Mouse (Mus musculus) hindbrain, embryonic 16.5 days (tissue): ENCODE data around the gene St8sia4. TPM values are rescaled to one million over a fixed set of nuclear protein-coding genes. Genes with fewer than 3 reads are reported as not detected.

Experiments
- ATAC-seq: fragments of 200-750 bp; cut with Nextera tagmentation; 2 replicates; pipeline ENCODE4 v1.8.0; 2017; ENCODE audit warnings: moderate TSS enrichment, moderate library complexity
- H3K27ac ChIP-seq: fragments of 300-500 bp; sonication (generic); 2 replicates; pipeline ENCODE4 v1.5.1; 2014; ENCODE audit warnings: low read depth, mild to moderate bottlenecking, control low read depth, low read length, moderate library complexity
- H3K27me3 ChIP-seq: fragments of 300-500 bp; sonication (generic); replicated peaks from 2 replicates; pipeline ENCODE4 v1.6.1; 2014; ENCODE audit warnings: low read length; ENCODE audit not compliant: control insufficient read depth, insufficient read depth
- H3K36me3 ChIP-seq: fragments of 300-500 bp; sonication (generic); 2 replicates; pipeline ENCODE4 v1.6.1; 2014; ENCODE audit warnings: mild to moderate bottlenecking, low read length, moderate library complexity, mixed read lengths; ENCODE audit not compliant: control insufficient read depth, insufficient read depth
- H3K4me1 ChIP-seq: fragments of 300-500 bp; sonication (generic); 2 replicates; pipeline ENCODE4 v1.6.1; 2014; ENCODE audit warnings: low read depth, low read length; ENCODE audit not compliant: control insufficient read depth, insufficient read depth
- H3K4me2 ChIP-seq: fragments of 300-500 bp; sonication (generic); 2 replicates; pipeline ENCODE4 v1.6.1; 2014; ENCODE audit warnings: mild to moderate bottlenecking, low read length, control low read depth, moderate library complexity
- H3K4me3 ChIP-seq: fragments of 300-500 bp; sonication (generic); 2 replicates; pipeline ENCODE4 v1.5.1; 2014; ENCODE audit warnings: mild to moderate bottlenecking, low read length, control low read depth, moderate library complexity
- H3K9ac ChIP-seq: fragments of 300-500 bp; sonication (generic); 2 replicates; pipeline ENCODE4 v1.6.1; 2014; ENCODE audit warnings: low read depth, mild to moderate bottlenecking, control low read depth, low read length, moderate library complexity
- H3K9me3 ChIP-seq: fragments of 300-500 bp; sonication (generic); 2 replicates; pipeline ENCODE4 v1.6.1; 2014; ENCODE audit warnings: mild to moderate bottlenecking, low read length, moderate library complexity; ENCODE audit not compliant: control insufficient read depth
- WGBS: fragments of 180-500 bp; shearing (Covaris S2); extraction: QIAGEN DNeasy Blood & Tissue Kit; methylation state at CpG from one replicate; pipeline ENCODE4 v1.1.7; 2014; 5-methylcytosine and 5-hydroxymethylcytosine counted together
- polyA plus RNA-seq: library from polyadenylated mRNA; unstranded; fragments of >200 nt; fragmentation: Nextera tagmentation; extraction: Ambion mirVana; gene quantifications from 2 replicates; pipeline ENCODE4 v1.2.1, GENCODE M21; 2015

Gene St8sia4
- polyA plus RNA-seq, 1 experiment from 2014 or later, result 28.5 TPM

- H3K4me2 ChIP-seq, result no peak overlapping the region
- no peaks in the 10 kb centered on the region for H3K27me3 ChIP-seq
- H3K4me3 ChIP-seq, result no peak overlapping the region
- H3K36me3 ChIP-seq, result no peaks in the 10 kb centered on the region
- no peak for ATAC-seq
- no peaks in the 10 kb centered on the region for H3K9me3 ChIP-seq
- H3K4me1 ChIP-seq, result no peaks in the 10 kb centered on the region
- no peak overlapping the region for H3K27ac ChIP-seq
- 73% methylated on average over 2 of the region's 2 CpGs for WGBS
- no peak overlapping the region for H3K9ac ChIP-seq
Observed at GRCm38 (mm10) chr1:95610017-95610416, 57.4 kb downstream of the St8sia4 start.

DNA sequence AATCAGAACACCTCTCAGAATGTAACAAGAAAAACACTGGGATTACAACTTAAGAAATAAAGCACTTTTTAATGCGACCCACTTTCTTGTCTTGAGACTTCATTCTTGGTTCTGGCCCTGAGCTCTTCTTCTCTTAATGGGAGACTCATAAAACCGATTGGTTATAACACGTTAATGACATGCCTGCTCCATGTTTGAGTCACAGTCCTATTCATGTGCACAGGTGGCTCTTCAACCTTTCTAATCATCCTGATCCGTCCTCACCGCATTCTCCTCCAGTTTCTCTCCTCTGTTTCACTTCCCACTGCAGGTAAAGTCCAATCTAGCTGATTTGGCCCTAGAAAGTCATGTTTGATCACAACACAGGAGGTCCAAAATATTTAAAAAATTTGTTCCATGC lies 58.3 kb downstream of the St8sia4 start:
- no peaks in the 10 kb centered on the region for H3K4me1 ChIP-seq
- no peak overlapping the region for H3K27ac ChIP-seq
- H3K4me2 ChIP-seq, result no peak overlapping the region
- no peak for ATAC-seq
- no peak overlapping the region for H3K4me3 ChIP-seq
- 92% methylated on average over 5 of the region's 5 CpGs for WGBS
- H3K9ac ChIP-seq, result no peak overlapping the region
- H3K9me3 ChIP-seq, result no peaks in the 10 kb centered on the region
- no peaks in the 10 kb centered on the region for H3K36me3 ChIP-seq
- no peaks in the 10 kb centered on the region for H3K27me3 ChIP-seq

DNA sequence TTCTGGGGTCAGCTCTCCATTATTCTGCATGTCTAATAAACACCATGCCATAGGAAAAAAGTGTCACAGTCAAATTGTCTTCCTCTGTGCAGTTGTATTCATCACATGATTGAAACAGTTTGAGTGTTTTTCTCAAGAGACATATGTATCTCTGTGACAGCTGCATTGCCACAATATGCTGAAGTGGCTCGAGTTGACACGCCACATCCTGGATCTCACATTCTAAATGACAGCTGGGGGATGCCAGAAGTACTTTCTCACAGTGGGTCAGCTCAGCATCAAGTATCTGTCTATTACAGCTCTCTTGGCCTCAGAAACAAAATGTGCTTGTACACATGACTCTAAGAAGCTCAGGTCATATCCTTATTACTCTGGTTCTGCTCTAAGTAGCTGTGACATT lies 61.9 kb downstream of the St8sia4 start:
- Histone ChIP-seq H3K4me2 (no peak overlapping the region), H3K9me3 (no peaks in the 10 kb centered on the region), H3K27ac (no peak overlapping the region), H3K4me3 (no peak overlapping the region), H3K4me1 (no peaks in the 10 kb centered on the region), H3K27me3 (no peaks in the 10 kb centered on the region), H3K9ac (no peak overlapping the region), H3K36me3 (no peaks in the 10 kb centered on the region)
- 70% methylated on average over 2 of the region's 2 CpGs for WGBS
- no peak for ATAC-seq

- 91% methylated on average over 1 of the region's 1 CpGs for WGBS
- H3K36me3 ChIP-seq, result no peaks in the 10 kb centered on the region
- no peak overlapping the region for H3K4me2 ChIP-seq
- no peak for ATAC-seq
- no peak overlapping the region for H3K4me3 ChIP-seq
- H3K27me3 ChIP-seq, result no peaks in the 10 kb centered on the region
- H3K27ac ChIP-seq, result no peak overlapping the region
- H3K4me1 ChIP-seq, result no peaks in the 10 kb centered on the region
- H3K9me3 ChIP-seq, result no peaks in the 10 kb centered on the region
- H3K9ac ChIP-seq, result no peak overlapping the region
Observed at GRCm38 (mm10) chr1:95598108-95598507, 69.3 kb downstream of the St8sia4 start.

DNA sequence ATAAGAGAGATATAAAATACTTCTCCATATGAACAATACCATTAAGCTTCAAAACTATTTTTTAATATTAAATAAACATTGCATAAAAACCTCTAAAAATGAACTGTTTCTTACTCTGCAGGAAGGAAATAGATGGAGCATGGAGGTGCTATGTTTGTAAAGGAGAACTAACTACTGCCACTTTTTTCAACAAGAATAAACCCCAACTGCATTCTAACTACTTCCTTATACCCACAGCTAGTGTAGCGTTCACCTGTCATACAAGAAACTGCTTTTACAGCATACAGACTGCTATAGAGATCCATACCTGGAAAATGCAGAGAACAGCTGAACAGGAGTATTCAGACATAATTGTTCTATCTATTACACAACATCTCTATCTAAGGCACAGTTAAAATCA lies 70.5 kb downstream of the St8sia4 start:
- no peak overlapping the region for H3K9ac ChIP-seq
- no peak for ATAC-seq
- no peaks in the 10 kb centered on the region for H3K27me3 ChIP-seq
- H3K36me3 ChIP-seq, result no peaks in the 10 kb centered on the region
- no peak overlapping the region for H3K27ac ChIP-seq
- H3K4me1 ChIP-seq, result no peaks in the 10 kb centered on the region
- WGBS, result 97% methylated on average over 1 of the region's 1 CpGs
- H3K4me3 ChIP-seq, result no peak overlapping the region
- H3K4me2 ChIP-seq, result no peak overlapping the region
- no peaks in the 10 kb centered on the region for H3K9me3 ChIP-seq

GRCm38 (mm10) chr1:95591101-95591500 lies 76.3 kb downstream of the St8sia4 start:
- Histone ChIP-seq H3K9ac (no peak overlapping the region), H3K36me3 (no peaks in the 10 kb centered on the region), H3K4me1 (no peaks in the 10 kb centered on the region), H3K4me2 (no peak overlapping the region), H3K9me3 (no peaks in the 10 kb centered on the region), H3K27me3 (no peaks in the 10 kb centered on the region), H3K27ac (no peak overlapping the region), H3K4me3 (no peak overlapping the region)
- WGBS, result 91% methylated on average over 2 of the region's 2 CpGs
- ATAC-seq, result no peak

DNA sequence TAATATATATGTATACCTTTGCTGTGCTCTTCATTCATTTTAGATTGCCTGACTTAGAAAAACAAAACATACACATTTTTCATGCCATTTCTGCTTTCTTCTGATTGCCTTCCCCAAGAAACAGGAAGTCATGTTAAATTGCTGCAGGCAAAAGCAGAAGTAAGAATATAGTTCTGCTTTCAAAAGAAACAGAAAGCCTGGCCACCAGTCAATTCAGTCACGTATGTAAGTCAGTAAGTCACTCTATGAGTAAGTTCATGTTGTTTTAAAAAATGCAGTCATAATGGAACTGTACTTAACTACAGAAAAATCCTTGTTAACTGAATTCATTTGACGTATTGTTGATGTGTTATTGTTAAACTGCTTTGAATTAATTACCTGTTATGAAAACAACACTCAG lies 77.3 kb downstream of the St8sia4 start:
- 80% methylated on average over 2 of the region's 2 CpGs for WGBS
- no peaks in the 10 kb centered on the region for H3K9me3 ChIP-seq
- ATAC-seq, result no peak

DNA sequence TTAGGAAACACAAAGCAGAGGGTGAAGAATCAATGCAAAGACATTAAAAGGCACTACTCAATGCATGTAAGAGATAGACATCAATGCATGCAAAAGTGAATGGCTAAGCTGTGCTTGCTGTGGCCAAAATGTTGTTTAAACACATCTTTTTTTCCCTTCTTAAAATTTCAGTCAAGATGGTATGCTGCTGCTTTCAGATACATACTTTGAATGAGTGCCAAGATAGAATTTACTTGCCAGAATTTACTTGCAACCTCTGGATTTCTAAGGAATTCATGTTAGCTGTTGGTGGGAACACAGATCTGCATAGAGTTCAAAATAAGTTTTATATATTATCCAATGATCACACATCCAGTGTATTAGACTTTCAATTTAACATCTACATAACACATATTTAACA lies 77.9 kb downstream of the St8sia4 start:
- no peak for ATAC-seq
- H3K27ac ChIP-seq, result no peak overlapping the region
- H3K4me2 ChIP-seq, result no peak overlapping the region
- H3K9ac ChIP-seq, result no peak overlapping the region
- no peaks in the 10 kb centered on the region for H3K4me1 ChIP-seq
- no peaks in the 10 kb centered on the region for H3K27me3 ChIP-seq
- no peaks in the 10 kb centered on the region for H3K36me3 ChIP-seq
- H3K9me3 ChIP-seq, result no peaks in the 10 kb centered on the region
- H3K4me3 ChIP-seq, result no peak overlapping the region

More for the DNA sequence above, 77.3 kb downstream of the St8sia4 start:
- Histone ChIP-seq H3K4me1 (no peaks in the 10 kb centered on the region), H3K9ac (no peak overlapping the region), H3K36me3 (no peaks in the 10 kb centered on the region), H3K27ac (no peak overlapping the region), H3K4me3 (no peak overlapping the region), H3K27me3 (no peaks in the 10 kb centered on the region), H3K4me2 (no peak overlapping the region)

DNA sequence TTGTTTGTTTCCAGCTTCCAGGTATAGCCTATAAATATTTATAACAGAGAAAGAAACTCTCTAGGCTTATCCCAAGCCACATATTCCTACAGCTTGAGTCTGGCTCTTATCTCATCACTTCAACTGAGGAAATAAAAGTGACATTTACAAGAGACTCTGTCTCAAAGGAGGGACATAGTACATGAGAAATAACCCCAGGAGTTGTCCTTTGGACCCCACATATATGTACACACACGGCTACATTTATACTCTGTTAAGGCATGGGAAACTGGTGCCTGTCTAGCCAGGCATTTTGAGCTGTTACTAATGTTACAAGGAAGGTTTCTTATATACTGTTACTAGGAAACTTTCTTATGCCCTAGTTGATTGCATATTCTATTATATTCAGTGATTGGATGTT lies 84.1 kb downstream of the St8sia4 start:
- Histone ChIP-seq H3K27me3 (no peaks in the 10 kb centered on the region), H3K9ac (no peak overlapping the region), H3K9me3 (no peaks in the 10 kb centered on the region), H3K4me1 (no peaks in the 10 kb centered on the region), H3K4me2 (no peak overlapping the region), H3K4me3 (no peak overlapping the region), H3K27ac (no peak overlapping the region), H3K36me3 (no peaks in the 10 kb centered on the region)
- ATAC-seq, result no peak
- 74% methylated on average over 1 of the region's 1 CpGs for WGBS

DNA sequence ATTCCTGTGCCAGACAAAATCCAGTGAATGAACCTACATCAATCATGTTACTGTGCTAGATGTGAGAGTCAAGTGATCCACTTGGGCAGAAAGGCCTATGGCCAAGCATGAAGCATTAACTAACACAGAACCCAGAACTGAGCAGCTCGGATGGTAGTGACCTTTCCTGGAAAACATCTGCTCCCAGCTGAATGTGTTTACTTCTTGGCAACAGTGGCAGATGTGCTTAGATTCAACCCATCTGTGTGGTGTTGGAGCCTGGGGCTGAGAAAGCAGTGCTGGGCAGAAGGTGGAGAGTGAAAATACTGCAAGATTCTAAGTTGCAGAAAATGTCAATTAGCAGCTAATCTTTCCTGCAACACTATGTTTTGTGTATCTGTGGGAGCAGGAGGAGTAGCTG lies 85.1 kb downstream of the St8sia4 start:
- 35% methylated on average over 1 of the region's 1 CpGs for WGBS
- Histone ChIP-seq H3K27me3 (no peaks in the 10 kb centered on the region), H3K27ac (no peak overlapping the region), H3K9ac (no peak overlapping the region), H3K36me3 (no peaks in the 10 kb centered on the region), H3K4me1 (no peaks in the 10 kb centered on the region), H3K4me3 (no peak overlapping the region), H3K9me3 (no peaks in the 10 kb centered on the region), H3K4me2 (no peak overlapping the region)
- peak; percentile 63 for ATAC-seq
